Mouse (Mus musculus): ENCODE data around the gene Gp1ba. TPM values are rescaled to one million over a fixed set of nuclear protein-coding genes. Genes with fewer than 3 reads are reported as not detected.

Gp1ba gene
- total and polyA plus RNA-seq, 2 experiments from 2014 or later: 0.08 to 0.10 TPM

GRCm38 (mm10) chr11:70657573-70657972 lies 18.7 kb downstream of the Gp1ba start:
- TF ChIP-seq CTCF (IDR thresholded peaks at IDR 0.05; ENCODE audit: low read depth): no peak

GRCm38 (mm10) chr11:70657991-70658390 lies 19.1 kb downstream of the Gp1ba start:
- DNase-seq: no peak

More at GRCm38 (mm10) chr11:70657573-70657972, 18.7 kb downstream of the Gp1ba start:
- no peaks in the 10 kb centered on the region for H3K27me3 ChIP-seq (ENCODE audit: insufficient read depth, low read length)
- H3K36me3 ChIP-seq (ENCODE audit: insufficient read depth): peaks cover 6% of the 10 kb centered on the region
- no peak for ATAC-seq
- H3K27ac ChIP-seq (ENCODE audit: low read depth, low read length): no peak overlapping the region
- DNase-seq: no peak
- WGBS: 67% methylated on average over 6 of the region's 6 CpGs
- no peak overlapping the region for H3K4me3 ChIP-seq (ENCODE audit: low read depth, low read length)
- H3K4me2 ChIP-seq (ENCODE audit: low read depth): no peak overlapping the region
- H3K9ac ChIP-seq: no peak overlapping the region
- H3K4me1 ChIP-seq (ENCODE audit: insufficient read depth): no peaks in the 10 kb centered on the region
- no peaks in the 10 kb centered on the region for H3K9me3 ChIP-seq (ENCODE audit: low read length)

GRCm38 (mm10) chr11:70658521-70658920 lies 19.6 kb downstream of the Gp1ba start:
- Histone ChIP-seq H3K4me3 (ENCODE audit: low read depth, low read length) (no peak overlapping the region), H3K9me3 (ENCODE audit: low read length) (no peaks in the 10 kb centered on the region), H3K27ac (ENCODE audit: low read depth, low read length) (no peak overlapping the region), H3K4me2 (ENCODE audit: low read depth) (no peak overlapping the region), H3K4me1 (ENCODE audit: insufficient read depth) (no peaks in the 10 kb centered on the region), H3K27me3 (ENCODE audit: insufficient read depth, low read length) (no peaks in the 10 kb centered on the region), H3K36me3 (ENCODE audit: insufficient read depth) (peaks cover 15% of the 10 kb centered on the region), H3K9ac (no peak overlapping the region)
- DNase-seq (no peak), ATAC-seq (no peak)
- TF ChIP-seq CTCF (IDR thresholded peaks at IDR 0.05; ENCODE audit: low read depth): no peak
- WGBS: 88% methylated on average over 5 of the region's 5 CpGs

More at GRCm38 (mm10) chr11:70657991-70658390, 19.1 kb downstream of the Gp1ba start:
- H3K9me3 ChIP-seq (ENCODE audit: low read length): no peaks in the 10 kb centered on the region
- H3K4me1 ChIP-seq (ENCODE audit: insufficient read depth): no peaks in the 10 kb centered on the region
- 65% methylated on average over 9 of the region's 9 CpGs for WGBS
- H3K4me3 ChIP-seq (ENCODE audit: low read depth, low read length): no peak overlapping the region
- H3K4me2 ChIP-seq (ENCODE audit: low read depth): no peak overlapping the region
- TF ChIP-seq CTCF (IDR thresholded peaks at IDR 0.05; ENCODE audit: low read depth): no peak
- no peak overlapping the region for H3K27ac ChIP-seq (ENCODE audit: low read depth, low read length)
- H3K36me3 ChIP-seq (ENCODE audit: insufficient read depth): peaks cover 10% of the 10 kb centered on the region
- no peaks in the 10 kb centered on the region for H3K27me3 ChIP-seq (ENCODE audit: insufficient read depth, low read length)
- no peak for ATAC-seq
- H3K9ac ChIP-seq: no peak overlapping the region

GRCm38 (mm10) chr11:70658942-70659341 lies 20.0 kb downstream of the Gp1ba start:
- 85% methylated on average over 8 of the region's 8 CpGs for WGBS
- no peak overlapping the region for H3K4me2 ChIP-seq (ENCODE audit: low read depth)
- no peak overlapping the region for H3K9ac ChIP-seq
- no peak for TF ChIP-seq CTCF (IDR thresholded peaks at IDR 0.05; ENCODE audit: low read depth)
- H3K4me1 ChIP-seq (ENCODE audit: insufficient read depth): no peaks in the 10 kb centered on the region
- DNase-seq: no peak
- H3K4me3 ChIP-seq (ENCODE audit: low read depth, low read length): no peak overlapping the region
- H3K9me3 ChIP-seq (ENCODE audit: low read length): no peaks in the 10 kb centered on the region
- no peaks in the 10 kb centered on the region for H3K27me3 ChIP-seq (ENCODE audit: insufficient read depth, low read length)
- ATAC-seq: no peak
- no peak overlapping the region for H3K27ac ChIP-seq (ENCODE audit: low read depth, low read length)
- peaks cover 19% of the 10 kb centered on the region for H3K36me3 ChIP-seq (ENCODE audit: insufficient read depth)

- H3K27ac ChIP-seq (ENCODE audit: low read depth, low read length): no peak overlapping the region
- no peak overlapping the region for H3K9ac ChIP-seq
- no peak overlapping the region for H3K4me2 ChIP-seq (ENCODE audit: low read depth)
- no peak for DNase-seq
- no peaks in the 10 kb centered on the region for H3K4me1 ChIP-seq (ENCODE audit: insufficient read depth)
- H3K27me3 ChIP-seq (ENCODE audit: insufficient read depth, low read length): no peaks in the 10 kb centered on the region
- ATAC-seq: no peak
- H3K4me3 ChIP-seq (ENCODE audit: low read depth, low read length): no peak overlapping the region
- no peaks in the 10 kb centered on the region for H3K9me3 ChIP-seq (ENCODE audit: low read length)
- no peak for TF ChIP-seq CTCF (IDR thresholded peaks at IDR 0.05; ENCODE audit: low read depth)
- peaks cover 33% of the 10 kb centered on the region for H3K36me3 ChIP-seq (ENCODE audit: insufficient read depth)
- 89% methylated on average over 8 of the region's 8 CpGs for WGBS
These were observed 21.6 kb downstream of the Gp1ba start for GRCm38 (mm10) chr11:70660571-70660970.

- Histone ChIP-seq H3K9ac (no peak overlapping the region), H3K36me3 (ENCODE audit: insufficient read depth) (peaks cover 33% of the 10 kb centered on the region), H3K27me3 (ENCODE audit: insufficient read depth, low read length) (no peaks in the 10 kb centered on the region), H3K4me1 (ENCODE audit: insufficient read depth) (no peaks in the 10 kb centered on the region), H3K4me3 (ENCODE audit: low read depth, low read length) (no peak overlapping the region), H3K4me2 (ENCODE audit: low read depth) (no peak overlapping the region), H3K9me3 (ENCODE audit: low read length) (no peaks in the 10 kb centered on the region), H3K27ac (ENCODE audit: low read depth, low read length) (no peak overlapping the region)
- ATAC-seq: no peak
- DNase-seq: no peak
- WGBS: 88% methylated on average over 8 of the region's 8 CpGs
- no peak for TF ChIP-seq CTCF (IDR thresholded peaks at IDR 0.05; ENCODE audit: low read depth)
These were observed 24.2 kb downstream of the Gp1ba start for GRCm38 (mm10) chr11:70663101-70663500.

- Histone ChIP-seq H3K4me3 (ENCODE audit: low read depth, low read length) (no peak overlapping the region), H3K9ac (no peak overlapping the region), H3K27me3 (ENCODE audit: insufficient read depth, low read length) (no peaks in the 10 kb centered on the region), H3K4me2 (ENCODE audit: low read depth) (no peak overlapping the region), H3K9me3 (ENCODE audit: low read length) (no peaks in the 10 kb centered on the region), H3K36me3 (ENCODE audit: insufficient read depth) (peaks cover 33% of the 10 kb centered on the region), H3K4me1 (ENCODE audit: insufficient read depth) (no peaks in the 10 kb centered on the region), H3K27ac (ENCODE audit: low read depth, low read length) (no peak overlapping the region)
- ATAC-seq: no peak
- no peak for DNase-seq
- no peak for TF ChIP-seq CTCF (IDR thresholded peaks at IDR 0.05; ENCODE audit: low read depth)
- WGBS: 93% methylated on average over 6 of the region's 6 CpGs
These were observed 25.0 kb downstream of the Gp1ba start for GRCm38 (mm10) chr11:70663957-70664356.

All from forebrain, postnatal 0 days (tissue).